Mouse (Mus musculus): ENCODE measurements around the gene Nfu1. TPM values are rescaled to one million over a fixed set of nuclear protein-coding genes. Genes with fewer than 3 reads are reported as not detected.

Nfu1 gene
- polyA plus RNA-seq, 1 experiment from 2014 or later = 76.6 TPM

- H3K9ac ChIP-seq (ENCODE audit: low read length) = no peak overlapping the region
- H3K4me3 ChIP-seq (ENCODE audit: low read depth, low read length) = no peak overlapping the region
- ATAC-seq (ENCODE audit: low FRiP score, low TSS enrichment) = no peak
- H3K27me3 ChIP-seq (ENCODE audit: control insufficient read depth, insufficient read depth, low read length) = no peaks in the 10 kb centered on the region
- no peak overlapping the region for H3K4me2 ChIP-seq (replicated peaks; ENCODE audit: low read depth)
- DNase-seq (ENCODE audit: low spot score) = no peak
- H3K4me1 ChIP-seq (replicated peaks; ENCODE audit: control insufficient read depth, insufficient read depth) = no peaks in the 10 kb centered on the region
- H3K27ac ChIP-seq (replicated peaks) = no peak overlapping the region
- 83% methylated on average over 3 of the region's 3 CpGs for WGBS
- TF ChIP-seq CTCF (IDR thresholded peaks at IDR 0.05; ENCODE audit: low read depth) = no peak
- TF ChIP-seq EP300 (optimal IDR thresholded peaks at IDR 0.05) = no peak
- no peaks in the 10 kb centered on the region; the same call in 1 of the 2 replicates for H3K36me3 ChIP-seq (ENCODE audit: control insufficient read depth, insufficient read depth, low read length)
- no peaks in the 10 kb centered on the region for H3K9me3 ChIP-seq (ENCODE audit: control insufficient read depth, low read length)
These were observed 23.4 kb downstream of the Nfu1 start for GRCm38 (mm10) chr6:87032401-87032800.

DNA sequence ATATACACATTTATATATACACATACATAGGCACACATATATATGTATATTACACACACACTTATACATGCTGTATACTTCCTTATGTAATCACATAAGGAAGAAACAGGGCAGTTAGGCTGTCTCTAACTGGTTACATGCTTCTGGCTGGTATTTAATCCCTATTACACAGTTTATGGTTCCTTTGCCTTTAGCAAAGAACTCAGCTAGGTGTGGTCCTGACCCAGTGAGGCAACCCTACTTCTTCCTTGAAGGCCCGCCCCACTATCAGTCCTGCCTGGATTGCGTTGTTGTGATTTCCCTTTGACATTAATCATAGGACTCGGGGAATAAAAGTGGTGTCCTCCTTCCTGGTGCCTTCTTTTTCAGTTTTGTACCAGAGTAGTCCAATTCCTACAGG is 25.4 kb downstream of the Nfu1 start:
- Histone ChIP-seq H3K9me3 (ENCODE audit: control insufficient read depth, low read length) (no peaks in the 10 kb centered on the region), H3K4me3 (ENCODE audit: low read depth, low read length) (no peak overlapping the region), H3K9ac (ENCODE audit: low read length) (no peak overlapping the region), H3K27ac (replicated peaks) (no peak overlapping the region), H3K36me3 (ENCODE audit: control insufficient read depth, insufficient read depth, low read length) (no peaks in the 10 kb centered on the region; the same call in 1 of the 2 replicates), H3K4me1 (replicated peaks; ENCODE audit: control insufficient read depth, insufficient read depth) (no peaks in the 10 kb centered on the region), H3K4me2 (replicated peaks; ENCODE audit: low read depth) (no peak overlapping the region), H3K27me3 (ENCODE audit: control insufficient read depth, insufficient read depth, low read length) (no peaks in the 10 kb centered on the region)
- 54% methylated on average over 3 of the region's 3 CpGs for WGBS
- DNase-seq (ENCODE audit: low spot score) (peak; percentile 38), ATAC-seq (ENCODE audit: low FRiP score, low TSS enrichment) (peak; percentile 86)
- no peak for TF ChIP-seq CTCF (IDR thresholded peaks at IDR 0.05; ENCODE audit: low read depth)
- TF ChIP-seq EP300 (optimal IDR thresholded peaks at IDR 0.05) = no peak

- ATAC-seq (ENCODE audit: low FRiP score, low TSS enrichment) (no peak), DNase-seq (ENCODE audit: low spot score) (no peak)
- Histone ChIP-seq H3K4me1 (replicated peaks; ENCODE audit: control insufficient read depth, insufficient read depth) (no peaks in the 10 kb centered on the region), H3K4me2 (replicated peaks; ENCODE audit: low read depth) (no peak overlapping the region), H3K27ac (replicated peaks) (no peak overlapping the region; the same call in 1 of the 2 replicates), H3K9me3 (ENCODE audit: control insufficient read depth, low read length) (no peaks in the 10 kb centered on the region), H3K27me3 (ENCODE audit: control insufficient read depth, insufficient read depth, low read length) (no peaks in the 10 kb centered on the region), H3K36me3 (ENCODE audit: control insufficient read depth, insufficient read depth, low read length) (no peaks in the 10 kb centered on the region), H3K9ac (ENCODE audit: low read length) (no peak overlapping the region), H3K4me3 (ENCODE audit: low read depth, low read length) (no peak overlapping the region)
- TF ChIP-seq EP300 (optimal IDR thresholded peaks at IDR 0.05) (no peak), CTCF (IDR thresholded peaks at IDR 0.05; ENCODE audit: low read depth) (no peak)
- WGBS = 75% methylated on average over 10 of the region's 10 CpGs
These were observed 29.0 kb downstream of the Nfu1 start for GRCm38 (mm10) chr6:87037826-87038620.

- WGBS = 77% methylated on average over 8 of the region's 8 CpGs
- Histone ChIP-seq H3K9ac (ENCODE audit: low read length) (no peak overlapping the region), H3K4me2 (replicated peaks; ENCODE audit: low read depth) (no peak overlapping the region), H3K4me3 (ENCODE audit: low read depth, low read length) (no peak overlapping the region), H3K4me1 (replicated peaks; ENCODE audit: control insufficient read depth, insufficient read depth) (0 out of 2 replicates have a peak, but pooled peaks cover 2% of the 10 kb centered on the region), H3K27me3 (ENCODE audit: control insufficient read depth, insufficient read depth, low read length) (no peaks in the 10 kb centered on the region), H3K9me3 (ENCODE audit: control insufficient read depth, low read length) (no peaks in the 10 kb centered on the region), H3K36me3 (ENCODE audit: control insufficient read depth, insufficient read depth, low read length) (no peaks in the 10 kb centered on the region), H3K27ac (replicated peaks) (no peak overlapping the region)
- DNase-seq (ENCODE audit: low spot score) (no peak), ATAC-seq (ENCODE audit: low FRiP score, low TSS enrichment) (no peak)
- TF ChIP-seq EP300 (optimal IDR thresholded peaks at IDR 0.05) (no peak), CTCF (IDR thresholded peaks at IDR 0.05; ENCODE audit: low read depth) (no peak)
These were observed 30.1 kb downstream of the Nfu1 start for GRCm38 (mm10) chr6:87039161-87039560.

- Histone ChIP-seq H3K4me1 (replicated peaks; ENCODE audit: control insufficient read depth, insufficient read depth) (0 out of 2 replicates have a peak, but pooled peaks cover 2% of the 10 kb centered on the region), H3K4me3 (ENCODE audit: low read depth, low read length) (no peak overlapping the region), H3K9me3 (ENCODE audit: control insufficient read depth, low read length) (no peaks in the 10 kb centered on the region), H3K27me3 (ENCODE audit: control insufficient read depth, insufficient read depth, low read length) (no peaks in the 10 kb centered on the region), H3K27ac (replicated peaks) (peak overlapping the region; percentile 77), H3K36me3 (ENCODE audit: control insufficient read depth, insufficient read depth, low read length) (no peaks in the 10 kb centered on the region), H3K9ac (ENCODE audit: low read length) (no peak overlapping the region), H3K4me2 (replicated peaks; ENCODE audit: low read depth) (no peak overlapping the region)
- ATAC-seq (ENCODE audit: low FRiP score, low TSS enrichment) (no peak), DNase-seq (ENCODE audit: low spot score) (peak; percentile 26)
- TF ChIP-seq CTCF (IDR thresholded peaks at IDR 0.05; ENCODE audit: low read depth) (no peak), EP300 (optimal IDR thresholded peaks at IDR 0.05) (no peak)
- WGBS = 59% methylated on average over 4 of the region's 4 CpGs
These were observed 31.9 kb downstream of the Nfu1 start for GRCm38 (mm10) chr6:87040971-87041370.

DNA sequence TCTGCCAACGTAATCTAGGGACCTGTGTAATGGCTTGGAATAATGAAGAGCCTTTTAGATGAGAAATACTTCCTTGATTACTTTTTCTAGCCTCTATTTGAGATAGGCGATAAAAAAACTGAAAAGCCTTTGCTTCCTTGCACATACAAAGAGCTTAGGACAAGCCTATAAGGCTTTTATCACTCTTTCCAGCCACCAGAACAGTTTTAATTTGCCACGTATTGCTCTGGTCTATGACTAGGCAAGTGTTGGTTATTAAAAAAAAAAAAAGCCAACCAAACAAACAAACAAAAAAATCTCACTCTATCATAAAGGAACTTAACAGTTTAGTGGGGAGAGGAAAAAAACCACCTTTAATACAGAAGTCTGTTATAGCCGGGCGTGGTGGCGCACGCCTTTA is 32.4 kb downstream of the Nfu1 start:
- 80% methylated on average over 7 of the region's 7 CpGs for WGBS
- H3K36me3 ChIP-seq (ENCODE audit: control insufficient read depth, insufficient read depth, low read length) = no peaks in the 10 kb centered on the region
- no peaks in the 10 kb centered on the region for H3K27me3 ChIP-seq (ENCODE audit: control insufficient read depth, insufficient read depth, low read length)
- 0 out of 2 replicates have a peak, but pooled peaks cover 2% of the 10 kb centered on the region for H3K4me1 ChIP-seq (replicated peaks; ENCODE audit: control insufficient read depth, insufficient read depth)
- H3K4me3 ChIP-seq (ENCODE audit: low read depth, low read length) = no peak overlapping the region
- DNase-seq (ENCODE audit: low spot score) = no peak
- peak overlapping the region; percentile 77 for H3K27ac ChIP-seq (replicated peaks)
- no peak for ATAC-seq (ENCODE audit: low FRiP score, low TSS enrichment)
- TF ChIP-seq EP300 (optimal IDR thresholded peaks at IDR 0.05) (no peak), CTCF (IDR thresholded peaks at IDR 0.05; ENCODE audit: low read depth) (no peak)
- H3K9ac ChIP-seq (ENCODE audit: low read length) = no peak overlapping the region
- H3K4me2 ChIP-seq (replicated peaks; ENCODE audit: low read depth) = no peak overlapping the region; the same call in 1 of the 2 replicates
- no peaks in the 10 kb centered on the region for H3K9me3 ChIP-seq (ENCODE audit: control insufficient read depth, low read length)

Data from stomach, postnatal 0 days (tissue).